Mouse (Mus musculus) frontal cortex, postnatal 14 days (tissue): ENCODE data around the gene Usp31.
A peak's percentile ranks its signal among the peaks of the same experiment; 100 is the strongest.

ENCODE experiments used
- DNase-seq, 2 experiments: peaks; one replicate each; pipeline ENCODE4 v3.0.0; 2022; ENCODE audit warnings: low spot score in 2 of 2

Gene Usp31

GRCm38 (mm10) chr7:121660705-121661104, 46.3 kb downstream of the Usp31 start:
- no peak for DNase-seq

GRCm38 (mm10) chr7:121658866-121659265, 48.2 kb downstream of the Usp31 start:
- no peak for DNase-seq

DNA sequence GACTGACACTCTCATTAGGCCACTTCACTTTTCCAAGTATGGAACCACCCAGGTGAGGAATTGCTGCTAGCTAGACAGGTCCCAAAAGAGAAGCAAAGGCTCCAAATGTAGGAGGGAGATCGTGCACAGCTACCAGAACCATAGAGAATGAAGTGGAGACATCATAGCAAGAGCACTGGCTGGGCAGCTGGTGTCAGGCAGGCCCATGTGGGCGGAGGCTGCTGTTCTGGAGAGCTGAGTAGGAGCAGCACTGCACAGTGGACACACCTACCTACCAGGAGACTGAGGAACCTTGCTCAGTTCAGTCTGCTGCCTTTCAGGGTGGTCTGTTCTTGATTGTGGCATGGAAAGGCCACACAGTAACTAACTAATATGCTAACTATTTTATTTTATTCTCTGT, 52.4 kb downstream of the Usp31 start:
- DNase-seq: no peak

- DNase-seq: no peak
Measured at GRCm38 (mm10) chr7:121652629-121653028, 54.4 kb downstream of the Usp31 start.

GRCm38 (mm10) chr7:121650724-121651123, 56.3 kb downstream of the Usp31 start:
- DNase-seq: no peak

- DNase-seq: peak in 1 of 2 experiments; percentile 37
Measured at GRCm38 (mm10) chr7:121640998-121641762, 65.9 kb downstream of the Usp31 start.

DNA sequence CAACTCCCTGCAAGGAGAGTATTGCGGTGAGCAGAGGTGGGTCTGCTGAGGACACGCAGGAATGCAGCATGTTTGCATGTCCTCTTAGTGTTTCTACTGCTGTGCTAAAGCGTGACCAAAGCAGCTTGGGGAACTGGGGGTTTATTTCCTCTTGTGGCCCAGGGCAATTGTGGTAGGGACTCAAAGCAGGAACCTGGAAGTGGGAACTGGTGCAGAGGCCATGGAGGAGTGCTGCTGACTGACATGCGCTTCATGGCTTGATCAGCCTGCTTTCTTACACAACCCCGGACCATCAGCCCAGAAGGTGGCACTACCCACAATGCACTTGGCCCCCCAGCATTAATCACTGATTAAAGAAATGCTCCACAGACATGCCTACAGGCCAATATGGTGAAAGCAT, 70.3 kb downstream of the Usp31 start:
- DNase-seq: no peak

GRCm38 (mm10) chr7:121634236-121634635, 72.8 kb downstream of the Usp31 start:
- no peak for DNase-seq

- no peak for DNase-seq
Measured at GRCm38 (mm10) chr7:121622835-121623420, 84.1 kb downstream of the Usp31 start.

- no peak for DNase-seq
Measured at GRCm38 (mm10) chr7:121622433-121622832, 84.6 kb downstream of the Usp31 start.

- no peak for DNase-seq
Measured at GRCm38 (mm10) chr7:121601697-121602096, 105.4 kb downstream of the Usp31 start.

DNA sequence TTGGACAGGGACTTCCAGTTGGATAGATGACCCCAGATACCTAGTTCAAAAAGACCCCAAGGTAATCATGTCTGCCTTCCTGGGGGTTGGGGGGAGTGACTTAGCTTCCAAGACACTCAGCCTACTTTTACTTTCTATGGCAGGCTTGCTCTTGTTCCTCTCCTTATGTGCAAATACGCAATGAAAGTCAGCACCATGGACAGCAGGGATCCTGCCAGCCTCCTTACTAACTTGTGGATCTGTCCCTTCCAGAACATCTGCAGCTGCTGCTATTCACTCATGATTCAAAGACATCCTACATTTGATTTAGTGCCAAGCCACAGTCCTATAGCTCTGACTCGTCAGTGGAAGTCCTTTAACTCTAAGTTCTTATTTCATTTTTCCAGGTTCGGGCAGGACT, 110.7 kb downstream of the Usp31 start:
- DNase-seq: no peak

DNA sequence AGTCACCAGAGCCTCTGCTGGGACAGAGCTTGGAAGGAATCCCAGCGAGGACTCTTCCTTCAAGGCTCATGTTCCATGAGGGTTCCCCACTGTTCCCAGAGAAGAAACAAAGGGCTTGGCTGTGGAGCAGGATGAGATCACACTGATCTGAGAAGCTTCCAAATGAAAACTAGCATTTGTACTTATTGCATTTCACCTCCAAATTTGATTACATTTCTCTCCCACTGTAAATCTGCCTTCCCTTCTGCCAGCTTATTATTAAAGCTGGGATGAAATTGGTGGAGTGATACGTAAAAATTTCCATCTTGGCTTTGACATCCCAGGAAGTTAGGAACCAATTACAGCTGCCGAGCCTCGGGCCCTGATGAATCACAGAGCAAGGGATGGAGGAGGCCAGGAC, 111.6 kb downstream of the Usp31 start:
- no peak for DNase-seq

- no peak for DNase-seq
Measured at GRCm38 (mm10) chr7:121595085-121595484, 112.0 kb downstream of the Usp31 start.

GRCm38 (mm10) chr7:121594623-121595022, 112.4 kb downstream of the Usp31 start:
- no peak for DNase-seq
